ENCODE assay signal across 21 mouse cellular contexts in genomic region chr7:145071996-145072790, GRCm38 (mm10).
A peak's percentile ranks its signal among the peaks of the same experiment; 100 is the strongest.
DNase-seq lines count a peak whose midpoint lies in the region; TF ChIP-seq lines count a peak whose summit lies in the region.
"Had no signal": no experiment of that assay in that cellular context is flagged by ENCODE, and none has a peak within 500 bp of the region (broad histone marks: within the 10 kb centered on the region; RNA-seq: fewer than 3 reads in every experiment).

No protein-coding gene starts in this region.

- H3K79me3 ChIP-seq in C2C12 (ENCODE audit: low read depth), result no peaks in the 10 kb centered on the region

- no peaks in the 10 kb centered on the region for H3K27me3 ChIP-seq in C2C12 (ENCODE audit: control insufficient read depth, insufficient read depth, insufficient read length)
- H3K27me3 ChIP-seq in cerebellum, adult 2 months (ENCODE audit: control insufficient read depth, insufficient read depth, low read length), result no peaks in the 10 kb centered on the region
- H3K27me3 ChIP-seq: embryonic facial prominence, embryonic 13.5 days; forebrain, embryonic 15.5 days; kidney, embryonic 15.5 days; limb, embryonic 13.5 days had no signal

- intact Hi-C loops in heart, postnatal 25 days (cut with DNase I), result no loop called here

- H3K4me1 ChIP-seq in cerebellum, adult 2 months (ENCODE audit: control insufficient read depth, insufficient read depth, low read length), result no peaks in the 10 kb centered on the region
- H3K4me1 ChIP-seq: embryonic facial prominence, embryonic 13.5 days; forebrain, embryonic 15.5 days; kidney, embryonic 15.5 days; limb, embryonic 13.5 days had no signal

- no peaks in the 10 kb centered on the region for H3K79me2 ChIP-seq in C2C12 (ENCODE audit: control insufficient read depth, insufficient read depth)

- no peak for TF ChIP-seq POLR2A in cerebellum, adult 2 months (IDR thresholded peaks at IDR 0.05; ENCODE audit: borderline replicate concordance, insufficient read depth, low read length)

- peak; percentile 22 for DNase-seq in gastrocnemius, postnatal 10 days
- DNase-seq in gastrocnemius, adult 8-10 months (ENCODE audit: low spot score in 2 of 2), result no peak
- DNase-seq in heart, adult 9 months (ENCODE audit: low spot score in 2 of 2), result peak; percentile 44 to 67
- no peak for DNase-seq in heart, adult 8-10 months (ENCODE audit: low spot score)
- peak; percentile 19 for DNase-seq in heart, postnatal 25 days (ENCODE audit: low spot score)
- no peak for DNase-seq in spleen, postnatal 36 days (ENCODE audit: low spot score in 2 of 2)
- DNase-seq in cerebellum, adult 2 months, result no peak
- DNase-seq: adrenal gland, postnatal 10 days; cerebellum, adult 18-20 months; cerebellum, postnatal 25 days; kidney, adult 11 months; kidney, postnatal 36 days; thymus, adult 18-20 months; thymus, postnatal 36 days had no signal

- H3ac ChIP-seq in C2C12 (ENCODE audit: control insufficient read depth, insufficient read length, low read depth), result no peak overlapping the region

- WGBS in cerebellum, adult 2 months, result 84% methylated on average over 5 of the region's 5 CpGs

- H3K27ac ChIP-seq in cerebellum, adult 2 months (ENCODE audit: insufficient read depth, low read length), result no peak overlapping the region
- H3K27ac ChIP-seq: embryonic facial prominence, embryonic 13.5 days; forebrain, embryonic 15.5 days; hindbrain, postnatal 0 days; kidney, embryonic 15.5 days; limb, embryonic 13.5 days; liver, embryonic 14.5 days had no signal

- no peak for TF ChIP-seq CTCF in C2C12 (IDR thresholded peaks at IDR 0.05; ENCODE audit: control insufficient read depth, insufficient read depth, insufficient read length)
- no peak for TF ChIP-seq CTCF in cerebellum, adult 2 months (IDR thresholded peaks at IDR 0.05; ENCODE audit: borderline replicate concordance, insufficient read depth, low read depth, low read length)

- H3K36me3 ChIP-seq in C2C12 (ENCODE audit: control insufficient read depth, insufficient read depth), result no peaks in the 10 kb centered on the region
- H3K36me3 ChIP-seq: embryonic facial prominence, embryonic 13.5 days; forebrain, embryonic 15.5 days; kidney, embryonic 15.5 days; limb, embryonic 13.5 days had no signal

- no peak overlapping the region for H3K4me3 ChIP-seq in C2C12 (ENCODE audit: insufficient read depth, poor library complexity, severe bottlenecking)
- no peak overlapping the region for H3K4me3 ChIP-seq in cerebellum, adult 2 months (replicated peaks; ENCODE audit: insufficient read depth, low read depth, low read length)
- H3K4me3 ChIP-seq: embryonic facial prominence, embryonic 13.5 days; forebrain, embryonic 15.5 days; kidney, embryonic 15.5 days; limb, embryonic 13.5 days had no signal

TF ChIP-seq in C2C12, 6 proteins besides CTCF, POLR2A, EP300 and RAD21:
- TF ChIP-seq MYOD1 (IDR thresholded peaks at IDR 0.05; ENCODE audit: control insufficient read depth, insufficient read length, low read depth) (peak; percentile 14), USF1 (IDR thresholded peaks at IDR 0.05; ENCODE audit: low read depth) (no peak)
TF ChIP-seq in C2C12: peak in this region for 1.

Comparison
In these comparisons a context has a peak if more than half of its experiments do, and no peak if none do; other contexts are left out.
1. DNase-seq: peak in gastrocnemius, postnatal 10 days (single experiment), heart, adult 9 months (2 of 2) and heart, postnatal 25 days (single experiment); none in gastrocnemius, adult 8-10 months (0 of 2), heart, adult 8-10 months (single experiment), spleen, postnatal 36 days (0 of 2) and cerebellum, adult 2 months (0 of 2).